Mouse (Mus musculus) liver, adult 2 months (tissue): ENCODE results near the gene Med9. TPM values are rescaled to one million over a fixed set of nuclear protein-coding genes. Genes with fewer than 3 reads are reported as not detected.

Experiments
- DNase-seq: peaks from one replicate; pipeline ENCODE4 v3.0.0-alpha.2; 2011; ENCODE audit warnings: low read depth, low spot score; ENCODE audit errors: extremely low read depth
- H3K27ac ChIP-seq: fragments of 200-500 bp; replicated peaks from 2 replicates; pipeline ENCODE4 v1.5.1; 2012; ENCODE audit warnings: low read depth, mild to moderate bottlenecking, control low read depth, inconsistent platforms, low read length; ENCODE audit not compliant: insufficient read depth
- H3K27me3 ChIP-seq: fragments of 200-500 bp; 2 replicates; pipeline ENCODE4 v1.6.1; 2012; ENCODE audit warnings: mild to moderate bottlenecking, moderate library complexity, low read length, inconsistent platforms; ENCODE audit not compliant: control insufficient read depth, insufficient read depth
- H3K36me3 ChIP-seq: fragments of 200-500 bp; 2 replicates; pipeline ENCODE4 v1.6.1; 2012; ENCODE audit warnings: low read length, inconsistent platforms; ENCODE audit not compliant: control insufficient read depth, insufficient read depth
- H3K4me1 ChIP-seq: fragments of 200-500 bp; 2 replicates; pipeline ENCODE4 v1.6.1; 2011; ENCODE audit warnings: low read length; ENCODE audit not compliant: control insufficient read depth, insufficient read depth
- H3K4me3 ChIP-seq: fragments of 200-500 bp; 2 replicates; pipeline ENCODE4 v1.5.1; 2011; ENCODE audit warnings: low read depth, mild to moderate bottlenecking, control low read depth, low read length, moderate library complexity; ENCODE audit not compliant: insufficient read depth
- H3K79me2 ChIP-seq: fragments of 200-500 bp; 2 replicates; pipeline ENCODE4 v1.6.1; 2012; ENCODE audit warnings: inconsistent platforms, mild to moderate bottlenecking, low read length, moderate library complexity; ENCODE audit not compliant: control insufficient read depth, insufficient read depth
- H3K9ac ChIP-seq: fragments of 200-500 bp; 2 replicates; pipeline ENCODE4 v1.6.1; 2012; ENCODE audit warnings: low read depth, mild to moderate bottlenecking, control low read depth, inconsistent platforms, low read length
- CTCF ChIP-seq: fragments of 200-500 bp; IDR thresholded peaks from 2 replicates; pipeline ENCODE4 v1.5.1; 2011; ENCODE audit warnings: low read depth, low read length, control low read depth
- POLR2A ChIP-seq: fragments of 200-500 bp; IDR thresholded peaks from 2 replicates; pipeline ENCODE4 v1.6.1; 2011; ENCODE audit warnings: low read length, control low read depth; ENCODE audit not compliant: insufficient read depth; ENCODE audit errors: extremely low read depth
- WGBS: fragments of 180-500 bp; shearing (Covaris S2); methylation state at CpG from one replicate; pipeline ENCODE4 v1.1.7; 2018; 5-methylcytosine and 5-hydroxymethylcytosine counted together
- polyA plus RNA-seq: library from polyadenylated mRNA; depleted of rRNA; stranded (reverse); fragments of >200 nt; gene quantifications from 2 replicates; pipeline ENCODE4 v1.2.3, GENCODE M21; 2012
- total RNA-seq: library from RNA; depleted of rRNA; stranded (reverse); fragments of >200 nt; gene quantifications from 2 replicates; pipeline ENCODE4 v1.2.3, GENCODE M21; 2014

The Med9 gene
- total and polyA plus RNA-seq, 2 experiments: 4.2 to 7.8 TPM

DNA sequence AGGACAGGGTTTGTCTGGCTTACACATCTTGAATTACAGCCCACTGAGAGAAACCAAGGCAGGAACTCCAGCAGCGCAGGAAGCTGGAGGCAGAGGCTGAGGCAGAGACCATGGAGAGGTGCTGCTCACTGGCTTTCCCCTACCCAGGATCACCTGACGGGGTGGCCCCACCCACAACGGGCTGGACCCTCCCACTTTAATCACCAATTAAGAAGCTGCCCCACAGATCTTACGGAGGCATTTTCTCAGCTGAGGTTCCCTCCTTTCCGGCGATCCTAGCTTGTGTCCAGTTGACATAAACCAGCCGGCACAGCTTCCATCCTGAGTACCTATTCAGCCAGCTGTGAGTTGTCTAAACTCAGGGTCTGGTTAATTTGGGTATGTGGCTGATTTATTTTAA, 26.7 kb upstream of the Med9 start:
- Histone ChIP-seq H3K9ac (no peak overlapping the region), H3K4me3 (no peak overlapping the region), H3K36me3 (no peaks in the 10 kb centered on the region), H3K27ac (no peak overlapping the region), H3K27me3 (no peaks in the 10 kb centered on the region), H3K4me1 (0 out of 2 replicates have a peak, but pooled peaks cover 3% of the 10 kb centered on the region), H3K79me2 (no peaks in the 10 kb centered on the region)
- DNase-seq: no peak
- TF ChIP-seq CTCF (no peak), POLR2A (no peak)
- 49% methylated on average over 7 of the region's 7 CpGs for WGBS

DNA sequence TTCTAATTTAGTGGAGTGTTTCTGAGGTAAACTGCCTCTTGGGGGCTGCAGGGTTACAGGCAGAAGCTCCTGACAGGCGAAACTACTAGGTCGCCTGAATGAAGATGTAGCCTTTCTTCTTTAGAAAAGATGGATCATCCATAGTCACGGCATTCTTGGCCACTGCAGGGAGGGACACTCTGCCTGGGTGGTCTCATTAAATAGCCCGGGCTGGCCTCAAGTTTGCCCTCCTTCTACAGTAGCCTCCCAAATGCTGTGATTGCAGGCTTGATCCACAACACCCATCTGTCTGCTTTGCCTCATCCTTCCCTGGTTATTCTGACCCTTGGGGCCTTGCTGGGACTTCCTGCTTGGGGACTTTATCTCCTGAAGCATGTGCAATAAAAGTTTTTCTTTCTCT, 18.0 kb upstream of the Med9 start:
- no peaks in the 10 kb centered on the region for H3K79me2 ChIP-seq
- no peaks in the 10 kb centered on the region for H3K36me3 ChIP-seq
- no peak for DNase-seq
- H3K27me3 ChIP-seq: no peaks in the 10 kb centered on the region
- no peaks in the 10 kb centered on the region for H3K4me1 ChIP-seq
- H3K4me3 ChIP-seq: no peak overlapping the region
- H3K9ac ChIP-seq: no peak overlapping the region
- WGBS: 75% methylated on average over 4 of the region's 4 CpGs
- no peak for TF ChIP-seq CTCF
- TF ChIP-seq POLR2A: no peak
- H3K27ac ChIP-seq: no peak overlapping the region

DNA sequence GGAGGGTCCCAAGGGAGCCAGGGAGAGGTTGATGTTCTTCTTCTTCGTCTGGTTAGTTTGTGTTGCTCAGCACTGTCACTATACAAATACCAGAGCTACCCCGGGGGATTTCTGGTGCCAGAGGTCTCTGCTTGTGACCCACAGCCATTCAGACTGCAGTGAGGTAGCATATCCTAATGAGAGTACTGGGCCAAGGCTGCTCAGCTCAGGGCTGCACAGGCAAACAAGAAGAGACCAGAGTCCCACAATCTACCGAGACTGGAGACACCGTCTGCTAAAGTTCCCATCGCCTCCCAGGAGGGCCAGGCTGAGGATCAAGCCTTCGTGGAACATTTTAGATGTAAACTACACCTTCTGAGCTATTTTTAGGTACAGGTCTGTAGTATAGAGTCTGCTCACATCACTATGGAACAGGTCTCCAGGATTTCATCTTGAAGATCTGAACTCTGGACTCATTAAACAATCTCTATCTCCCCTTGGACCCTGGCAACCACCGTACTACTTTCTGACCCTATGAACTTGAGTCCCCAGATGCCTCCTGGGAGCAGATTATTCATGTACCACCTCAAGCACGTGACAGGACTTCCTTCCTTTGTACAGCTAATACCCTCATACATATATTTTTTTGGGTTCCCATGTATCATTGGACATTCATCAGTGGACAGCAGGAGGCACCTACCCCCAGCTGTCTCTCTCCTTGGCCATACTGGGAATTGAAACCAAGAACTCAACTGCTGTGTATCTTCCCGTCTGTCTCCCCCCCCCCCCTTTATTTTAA, 15.3 kb upstream of the Med9 start:
- TF ChIP-seq POLR2A (no peak), CTCF (no peak)
- no peak for DNase-seq
- H3K36me3 ChIP-seq: no peaks in the 10 kb centered on the region
- H3K79me2 ChIP-seq: no peaks in the 10 kb centered on the region
- no peaks in the 10 kb centered on the region for H3K27me3 ChIP-seq
- H3K27ac ChIP-seq: no peak overlapping the region
- no peaks in the 10 kb centered on the region for H3K4me1 ChIP-seq
- 53% methylated on average over 9 of the region's 9 CpGs for WGBS
- H3K9ac ChIP-seq: no peak overlapping the region
- H3K4me3 ChIP-seq: no peak overlapping the region

DNA sequence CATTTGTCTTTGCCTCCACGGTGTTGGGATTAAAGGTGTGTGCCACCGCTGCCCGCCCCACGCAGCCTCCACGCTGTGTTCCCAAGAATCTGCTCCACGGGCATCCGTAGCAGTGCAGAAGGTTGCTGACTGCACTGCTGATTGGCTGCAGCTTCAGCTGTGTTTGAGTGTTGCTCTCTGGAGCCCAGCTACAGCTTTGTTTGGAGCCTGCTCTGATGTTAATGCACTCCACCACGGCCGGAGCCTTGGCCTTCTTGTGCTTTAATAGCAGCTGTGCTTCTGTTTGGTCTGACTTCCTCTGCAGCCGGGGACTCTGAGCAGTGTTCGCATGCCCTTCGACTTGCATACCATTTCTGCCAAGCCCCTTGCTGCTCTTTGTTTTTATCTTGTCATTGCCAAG, 14.1 kb upstream of the Med9 start:
- Histone ChIP-seq H3K27me3 (no peaks in the 10 kb centered on the region), H3K79me2 (no peaks in the 10 kb centered on the region), H3K27ac (no peak overlapping the region), H3K4me3 (no peak overlapping the region), H3K4me1 (no peaks in the 10 kb centered on the region), H3K9ac (no peak overlapping the region), H3K36me3 (no peaks in the 10 kb centered on the region)
- TF ChIP-seq POLR2A (no peak), CTCF (no peak)
- DNase-seq: no peak
- WGBS: 73% methylated on average over 12 of the region's 12 CpGs

DNA sequence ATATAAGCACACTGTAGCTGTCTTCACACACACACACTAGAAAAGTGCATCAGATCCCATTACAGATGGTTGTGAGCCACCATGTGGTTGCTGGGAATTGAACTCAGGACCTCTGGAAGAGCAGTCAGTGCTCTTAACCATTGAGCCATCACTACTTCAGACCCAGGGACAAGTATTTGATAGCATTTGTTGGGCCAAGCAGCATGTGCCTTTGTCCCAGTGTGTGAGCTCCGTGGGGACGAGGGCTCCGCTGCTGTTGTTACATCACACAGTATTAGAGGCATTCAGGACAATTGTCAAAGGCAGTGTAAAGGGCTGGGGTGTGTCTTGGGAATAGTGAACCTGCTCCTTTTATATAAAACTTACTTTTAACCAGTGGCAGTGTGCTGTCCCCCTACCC, 11.0 kb upstream of the Med9 start:
- DNase-seq: no peak
- Histone ChIP-seq H3K4me1 (peaks cover 7% of the 10 kb centered on the region), H3K27ac (no peak overlapping the region), H3K79me2 (no peaks in the 10 kb centered on the region), H3K4me3 (no peak overlapping the region), H3K27me3 (no peaks in the 10 kb centered on the region), H3K36me3 (no peaks in the 10 kb centered on the region), H3K9ac (no peak overlapping the region)
- TF ChIP-seq CTCF: no peak
- WGBS: 84% methylated on average over 3 of the region's 3 CpGs

DNA sequence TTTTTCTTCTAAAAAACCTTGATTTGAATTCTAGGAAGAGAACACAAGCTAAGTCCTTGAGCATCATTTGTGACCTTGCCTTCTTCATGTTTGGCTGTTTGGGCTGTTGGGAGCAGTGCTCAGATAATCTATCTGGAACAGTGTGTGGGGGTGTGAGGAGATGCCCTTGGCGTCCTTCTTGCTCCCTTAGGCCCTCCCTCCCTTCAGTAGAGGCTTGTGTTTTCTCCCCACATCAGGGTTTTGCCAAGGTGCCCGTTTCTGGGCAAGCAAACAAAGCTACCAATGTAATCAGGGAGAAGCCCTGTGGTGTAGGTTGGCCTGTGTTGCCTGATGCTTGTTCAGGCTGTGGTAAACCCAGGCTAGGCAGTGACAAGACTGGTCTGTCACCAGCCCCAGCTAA, 10.4 kb upstream of the Med9 start:
- Histone ChIP-seq H3K79me2 (no peaks in the 10 kb centered on the region), H3K27ac (no peak overlapping the region), H3K27me3 (no peaks in the 10 kb centered on the region), H3K4me1 (peaks cover 7% of the 10 kb centered on the region), H3K9ac (no peak overlapping the region), H3K4me3 (no peak overlapping the region), H3K36me3 (no peaks in the 10 kb centered on the region)
- TF ChIP-seq POLR2A: no peak
- no peak for TF ChIP-seq CTCF
- 46% methylated on average over 2 of the region's 2 CpGs for WGBS
- DNase-seq: no peak
